Mouse (Mus musculus): Measurements from ENCODE around the gene Tjp1. TPM values are rescaled to one million over a fixed set of nuclear protein-coding genes. Genes with fewer than 3 reads are reported as not detected.

Gene Tjp1
- polyA plus RNA-seq, 1 experiment from 2014 or later = 19.1 TPM

GRCm38 (mm10) chr7:65439518-65439917 is 88.1 kb downstream of the Tjp1 start:
- WGBS = 79% methylated on average over 8 of the region's 8 CpGs
- H3K27ac ChIP-seq (replicated peaks; ENCODE audit: low read depth, low read length) = no peak overlapping the region
- no peak overlapping the region for H3K4me2 ChIP-seq (ENCODE audit: low read depth, severe bottlenecking)
- DNase-seq (ENCODE audit: low spot score) = no peak
- no peaks in the 10 kb centered on the region for H3K36me3 ChIP-seq (ENCODE audit: control insufficient read depth, insufficient read depth, low read length)
- no peak for ATAC-seq (ENCODE audit: insufficient number of reproducible peaks, low FRiP score, low TSS enrichment, low read depth)
- H3K4me3 ChIP-seq (ENCODE audit: low read depth, low read length) = no peak overlapping the region
- no peaks in the 10 kb centered on the region for H3K9me3 ChIP-seq (ENCODE audit: control insufficient read depth, low read length)
- H3K4me1 ChIP-seq (ENCODE audit: control insufficient read depth, insufficient read depth, low read length) = no peaks in the 10 kb centered on the region
- no peak overlapping the region for H3K9ac ChIP-seq (ENCODE audit: low read length)
- no peaks in the 10 kb centered on the region for H3K27me3 ChIP-seq (ENCODE audit: control insufficient read depth, insufficient read depth, low read length)

- Histone ChIP-seq H3K27ac (replicated peaks; ENCODE audit: low read depth, low read length) (no peak overlapping the region), H3K4me2 (ENCODE audit: low read depth, severe bottlenecking) (no peak overlapping the region), H3K9ac (ENCODE audit: low read length) (no peak overlapping the region), H3K4me3 (ENCODE audit: low read depth, low read length) (no peak overlapping the region), H3K4me1 (ENCODE audit: control insufficient read depth, insufficient read depth, low read length) (no peaks in the 10 kb centered on the region), H3K27me3 (ENCODE audit: control insufficient read depth, insufficient read depth, low read length) (no peaks in the 10 kb centered on the region), H3K9me3 (ENCODE audit: control insufficient read depth, low read length) (no peaks in the 10 kb centered on the region), H3K36me3 (ENCODE audit: control insufficient read depth, insufficient read depth, low read length) (no peaks in the 10 kb centered on the region)
- 91% methylated on average over 5 of the region's 5 CpGs for WGBS
- DNase-seq (ENCODE audit: low spot score) (no peak), ATAC-seq (ENCODE audit: insufficient number of reproducible peaks, low FRiP score, low TSS enrichment, low read depth) (no peak)
Measured at GRCm38 (mm10) chr7:65438146-65438545, 89.4 kb downstream of the Tjp1 start.

- Histone ChIP-seq H3K4me2 (ENCODE audit: low read depth, severe bottlenecking) (no peak overlapping the region), H3K36me3 (ENCODE audit: control insufficient read depth, insufficient read depth, low read length) (no peaks in the 10 kb centered on the region), H3K4me3 (ENCODE audit: low read depth, low read length) (no peak overlapping the region), H3K4me1 (ENCODE audit: control insufficient read depth, insufficient read depth, low read length) (no peaks in the 10 kb centered on the region), H3K27ac (replicated peaks; ENCODE audit: low read depth, low read length) (no peak overlapping the region), H3K27me3 (ENCODE audit: control insufficient read depth, insufficient read depth, low read length) (no peaks in the 10 kb centered on the region), H3K9me3 (ENCODE audit: control insufficient read depth, low read length) (no peaks in the 10 kb centered on the region), H3K9ac (ENCODE audit: low read length) (no peak overlapping the region)
- DNase-seq (ENCODE audit: low spot score) (no peak), ATAC-seq (ENCODE audit: insufficient number of reproducible peaks, low FRiP score, low TSS enrichment, low read depth) (no peak)
- 86% methylated on average over 3 of the region's 3 CpGs for WGBS
Measured at GRCm38 (mm10) chr7:65436921-65437320, 90.7 kb downstream of the Tjp1 start.

GRCm38 (mm10) chr7:65431018-65431695 is 96.4 kb downstream of the Tjp1 start:
- DNase-seq (ENCODE audit: low spot score) = peak; percentile 63
- no peak overlapping the region for H3K4me3 ChIP-seq (ENCODE audit: low read depth, low read length)
- no peak overlapping the region for H3K9ac ChIP-seq (ENCODE audit: low read length)
- H3K27ac ChIP-seq (replicated peaks; ENCODE audit: low read depth, low read length) = no peak overlapping the region
- H3K27me3 ChIP-seq (ENCODE audit: control insufficient read depth, insufficient read depth, low read length) = no peaks in the 10 kb centered on the region
- H3K4me1 ChIP-seq (ENCODE audit: control insufficient read depth, insufficient read depth, low read length) = peaks cover 11% of the 10 kb centered on the region; the same call in 1 of the 2 replicates
- no peaks in the 10 kb centered on the region for H3K36me3 ChIP-seq (ENCODE audit: control insufficient read depth, insufficient read depth, low read length)
- H3K4me2 ChIP-seq (ENCODE audit: low read depth, severe bottlenecking) = no peak overlapping the region
- WGBS = 19% methylated on average over 9 of the region's 9 CpGs
- H3K9me3 ChIP-seq (ENCODE audit: control insufficient read depth, low read length) = no peaks in the 10 kb centered on the region
- ATAC-seq (ENCODE audit: insufficient number of reproducible peaks, low FRiP score, low TSS enrichment, low read depth) = peak; percentile 70

GRCm38 (mm10) chr7:65430401-65430800 is 97.2 kb downstream of the Tjp1 start:
- no peaks in the 10 kb centered on the region for H3K27me3 ChIP-seq (ENCODE audit: control insufficient read depth, insufficient read depth, low read length)
- H3K9me3 ChIP-seq (ENCODE audit: control insufficient read depth, low read length) = no peaks in the 10 kb centered on the region
- 25% methylated on average over 8 of the region's 8 CpGs for WGBS
- no peaks in the 10 kb centered on the region for H3K36me3 ChIP-seq (ENCODE audit: control insufficient read depth, insufficient read depth, low read length)
- no peak overlapping the region for H3K9ac ChIP-seq (ENCODE audit: low read length)
- H3K4me2 ChIP-seq (ENCODE audit: low read depth, severe bottlenecking) = no peak overlapping the region
- ATAC-seq (ENCODE audit: insufficient number of reproducible peaks, low FRiP score, low TSS enrichment, low read depth) = no peak
- H3K4me3 ChIP-seq (ENCODE audit: low read depth, low read length) = no peak overlapping the region
- peaks cover 11% of the 10 kb centered on the region; the same call in 1 of the 2 replicates for H3K4me1 ChIP-seq (ENCODE audit: control insufficient read depth, insufficient read depth, low read length)
- peak; percentile 32 for DNase-seq (ENCODE audit: low spot score)
- H3K27ac ChIP-seq (replicated peaks; ENCODE audit: low read depth, low read length) = no peak overlapping the region

GRCm38 (mm10) chr7:65424519-65424918 is 103.1 kb downstream of the Tjp1 start:
- H3K4me2 ChIP-seq (ENCODE audit: low read depth, severe bottlenecking) = no peak overlapping the region
- no peaks in the 10 kb centered on the region for H3K27me3 ChIP-seq (ENCODE audit: control insufficient read depth, insufficient read depth, low read length)
- ATAC-seq (ENCODE audit: insufficient number of reproducible peaks, low FRiP score, low TSS enrichment, low read depth) (no peak), DNase-seq (ENCODE audit: low spot score) (no peak)
- H3K27ac ChIP-seq (replicated peaks; ENCODE audit: low read depth, low read length) = no peak overlapping the region
- 74% methylated on average over 8 of the region's 8 CpGs for WGBS
- H3K9me3 ChIP-seq (ENCODE audit: control insufficient read depth, low read length) = no peaks in the 10 kb centered on the region
- H3K4me3 ChIP-seq (ENCODE audit: low read depth, low read length) = no peak overlapping the region
- H3K9ac ChIP-seq (ENCODE audit: low read length) = no peak overlapping the region
- H3K36me3 ChIP-seq (ENCODE audit: control insufficient read depth, insufficient read depth, low read length) = no peaks in the 10 kb centered on the region
- peaks cover 4% of the 10 kb centered on the region for H3K4me1 ChIP-seq (ENCODE audit: control insufficient read depth, insufficient read depth, low read length)

GRCm38 (mm10) chr7:65422456-65422855 is 105.1 kb downstream of the Tjp1 start:
- H3K4me3 ChIP-seq (ENCODE audit: low read depth, low read length) = no peak overlapping the region
- no peak overlapping the region for H3K27ac ChIP-seq (replicated peaks; ENCODE audit: low read depth, low read length)
- H3K9ac ChIP-seq (ENCODE audit: low read length) = no peak overlapping the region
- H3K4me2 ChIP-seq (ENCODE audit: low read depth, severe bottlenecking) = no peak overlapping the region
- H3K4me1 ChIP-seq (ENCODE audit: control insufficient read depth, insufficient read depth, low read length) = peaks cover 8% of the 10 kb centered on the region
- 92% methylated on average over 1 of the region's 1 CpGs for WGBS
- H3K27me3 ChIP-seq (ENCODE audit: control insufficient read depth, insufficient read depth, low read length) = no peaks in the 10 kb centered on the region
- H3K36me3 ChIP-seq (ENCODE audit: control insufficient read depth, insufficient read depth, low read length) = no peaks in the 10 kb centered on the region
- no peak for ATAC-seq (ENCODE audit: insufficient number of reproducible peaks, low FRiP score, low TSS enrichment, low read depth)
- no peak for DNase-seq (ENCODE audit: low spot score)
- no peaks in the 10 kb centered on the region for H3K9me3 ChIP-seq (ENCODE audit: control insufficient read depth, low read length)

- Histone ChIP-seq H3K27ac (replicated peaks; ENCODE audit: low read depth, low read length) (no peak overlapping the region), H3K4me1 (ENCODE audit: control insufficient read depth, insufficient read depth, low read length) (peaks cover 15% of the 10 kb centered on the region), H3K27me3 (ENCODE audit: control insufficient read depth, insufficient read depth, low read length) (no peaks in the 10 kb centered on the region), H3K36me3 (ENCODE audit: control insufficient read depth, insufficient read depth, low read length) (no peaks in the 10 kb centered on the region), H3K9me3 (ENCODE audit: control insufficient read depth, low read length) (no peaks in the 10 kb centered on the region), H3K9ac (ENCODE audit: low read length) (no peak overlapping the region), H3K4me3 (ENCODE audit: low read depth, low read length) (no peak overlapping the region), H3K4me2 (ENCODE audit: low read depth, severe bottlenecking) (no peak overlapping the region)
- peak; percentile 56 for DNase-seq (ENCODE audit: low spot score)
- WGBS = 37% methylated on average over 10 of the region's 10 CpGs
- 0 out of 2 replicates have a peak, but pooled peaks have one; percentile 34 for ATAC-seq (ENCODE audit: insufficient number of reproducible peaks, low FRiP score, low TSS enrichment, low read depth)
Measured at GRCm38 (mm10) chr7:65421451-65421850, 106.1 kb downstream of the Tjp1 start.

- DNase-seq (ENCODE audit: low spot score) (no peak), ATAC-seq (ENCODE audit: insufficient number of reproducible peaks, low FRiP score, low TSS enrichment, low read depth) (no peak)
- 87% methylated on average over 1 of the region's 1 CpGs for WGBS
- H3K9ac ChIP-seq (ENCODE audit: low read length) = no peak overlapping the region
- H3K9me3 ChIP-seq (ENCODE audit: control insufficient read depth, low read length) = no peaks in the 10 kb centered on the region
- no peak overlapping the region for H3K4me3 ChIP-seq (ENCODE audit: low read depth, low read length)
- no peak overlapping the region for H3K4me2 ChIP-seq (ENCODE audit: low read depth, severe bottlenecking)
- H3K36me3 ChIP-seq (ENCODE audit: control insufficient read depth, insufficient read depth, low read length) = no peaks in the 10 kb centered on the region
- no peaks in the 10 kb centered on the region for H3K27me3 ChIP-seq (ENCODE audit: control insufficient read depth, insufficient read depth, low read length)
- H3K4me1 ChIP-seq (ENCODE audit: control insufficient read depth, insufficient read depth, low read length) = peaks cover 15% of the 10 kb centered on the region
- no peak overlapping the region for H3K27ac ChIP-seq (replicated peaks; ENCODE audit: low read depth, low read length)
Measured at GRCm38 (mm10) chr7:65419926-65420325, 107.7 kb downstream of the Tjp1 start.
